Mouse (Mus musculus) liver, adult 2 months (tissue): ENCODE results near the gene Sbno2.

ENCODE experiments used
- CTCF ChIP-seq: fragments of 200-500 bp; IDR thresholded peaks from 2 replicates; pipeline ENCODE4 v1.5.1; 2011; ENCODE audit warnings: low read depth, low read length, control low read depth
- POLR2A ChIP-seq: fragments of 200-500 bp; IDR thresholded peaks from 2 replicates; pipeline ENCODE4 v1.6.1; 2011; ENCODE audit warnings: low read length, control low read depth; ENCODE audit not compliant: insufficient read depth; ENCODE audit errors: extremely low read depth

GRCm38 (mm10) chr10:80103032-80103431, 2.3 kb downstream of the Sbno2 start:
- TF ChIP-seq CTCF (no peak), POLR2A (no peak)
